Mouse (Mus musculus): ENCODE data around the gene Agbl3.

The Agbl3 gene

GRCm38 (mm10) chr6:34796881-34797280 lies 16.6 kb downstream of the Agbl3 start:
- no peak for DNase-seq (ENCODE audit: low spot score in 2 of 2)

- no peak for DNase-seq (ENCODE audit: low spot score in 2 of 2)
These were observed 17.7 kb downstream of the Agbl3 start for GRCm38 (mm10) chr6:34797887-34798286.

DNA sequence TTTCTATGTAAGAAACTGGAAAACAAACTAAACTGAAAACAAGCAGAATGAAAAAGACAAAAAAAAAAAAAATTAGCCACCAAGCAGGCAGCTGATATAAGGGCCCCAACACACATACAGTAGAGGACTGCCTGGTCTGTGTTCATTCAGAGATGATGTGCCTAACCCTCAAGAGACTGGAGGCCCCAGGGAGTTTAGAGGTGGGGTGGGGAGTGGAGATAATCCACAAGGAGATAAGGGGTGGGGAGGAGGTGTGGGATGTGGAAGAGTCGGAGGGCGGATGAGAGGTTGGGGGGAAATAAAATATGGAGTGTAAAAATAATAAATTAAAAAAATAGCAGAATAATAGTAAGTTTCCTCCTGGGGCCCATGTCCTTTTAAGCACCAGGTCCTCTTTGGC lies 25.4 kb downstream of the Agbl3 start:
- DNase-seq (ENCODE audit: low spot score in 2 of 2) = no peak

- no peak for DNase-seq (ENCODE audit: low spot score in 2 of 2)
These were observed 30.4 kb downstream of the Agbl3 start for GRCm38 (mm10) chr6:34810651-34811050.

GRCm38 (mm10) chr6:34824406-34824805 lies 44.2 kb downstream of the Agbl3 start:
- DNase-seq (ENCODE audit: low spot score in 2 of 2) = no peak

- DNase-seq (ENCODE audit: low spot score in 2 of 2) = no peak
These were observed 52.1 kb downstream of the Agbl3 start for GRCm38 (mm10) chr6:34832352-34832751.

GRCm38 (mm10) chr6:34861546-34862053 lies 81.4 kb downstream of the Agbl3 start:
- no peak for DNase-seq (ENCODE audit: low spot score in 2 of 2)

GRCm38 (mm10) chr6:34862381-34862780 lies 82.1 kb downstream of the Agbl3 start:
- DNase-seq (ENCODE audit: low spot score in 2 of 2) = no peak

DNA sequence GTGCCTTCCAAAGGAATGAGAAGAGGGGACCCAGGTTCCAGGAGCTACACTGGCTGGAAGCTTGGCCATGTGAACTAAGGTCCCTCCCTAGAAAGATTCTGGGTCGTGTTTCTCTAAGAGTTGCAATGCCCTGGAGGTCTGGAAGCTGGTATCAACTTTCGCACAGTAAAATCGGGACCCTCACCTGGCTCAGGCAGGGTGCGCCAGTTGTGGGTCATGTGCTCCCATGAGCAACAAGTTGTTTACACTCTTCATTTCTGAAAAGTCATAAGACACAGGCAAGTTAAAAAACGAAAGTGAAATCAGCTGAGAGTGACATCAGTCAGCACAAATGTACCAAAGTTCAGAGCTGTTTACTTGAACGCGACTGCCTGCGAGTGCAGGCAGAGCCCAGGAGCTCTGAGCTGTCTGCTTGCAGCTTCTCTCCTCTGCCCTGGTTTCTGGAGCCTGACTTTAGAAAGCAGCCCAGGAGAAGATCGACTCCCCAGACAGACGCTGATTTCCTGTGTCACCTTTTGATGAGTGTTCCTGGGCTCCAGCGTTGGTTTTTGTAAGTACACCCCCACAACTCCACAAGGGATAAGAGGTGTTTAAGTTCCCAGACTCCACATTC lies 82.7 kb downstream of the Agbl3 start, which contains the start of gene Tmem140:
Gene Tmem140 (plus strand): TSS at position 356 of the 613 bp plus-strand sequence.
- DNase-seq (ENCODE audit: low spot score in 2 of 2) = no peak

GRCm38 (mm10) chr6:34863786-34864514 lies 83.7 kb downstream of the Agbl3 start:
- DNase-seq (ENCODE audit: low spot score in 2 of 2) = no peak

DNA sequence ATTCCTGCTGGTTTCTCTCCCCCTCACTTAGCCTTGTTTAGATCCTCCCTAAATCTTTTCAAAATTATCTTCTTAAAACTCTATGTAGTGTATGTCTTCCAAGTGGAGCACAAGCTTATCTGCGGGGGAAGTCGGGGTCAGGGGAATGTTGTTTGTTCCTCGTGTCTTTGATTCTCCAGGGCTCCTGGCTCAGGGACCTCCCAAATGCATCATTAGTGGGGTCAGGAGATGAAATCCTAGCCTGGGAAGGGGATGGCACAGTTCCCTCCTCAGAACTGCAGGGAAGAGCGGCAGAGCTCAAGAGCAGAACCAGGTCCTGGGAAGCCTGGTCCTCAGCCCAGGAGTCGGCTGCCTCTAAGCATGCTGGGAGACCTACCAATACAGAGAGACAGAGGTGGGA lies 85.0 kb downstream of the Agbl3 start:
- no peak for DNase-seq (ENCODE audit: low spot score in 2 of 2)

GRCm38 (mm10) chr6:34865711-34866593 lies 85.7 kb downstream of the Agbl3 start:
- DNase-seq (ENCODE audit: low spot score in 2 of 2) = no peak

- no peak for DNase-seq (ENCODE audit: low spot score in 2 of 2)
These were observed 86.6 kb downstream of the Agbl3 start for GRCm38 (mm10) chr6:34866786-34867185.

GRCm38 (mm10) chr6:34867301-34867994 lies 87.2 kb downstream of the Agbl3 start:
- DNase-seq (ENCODE audit: low spot score in 2 of 2) = no peak

DNA sequence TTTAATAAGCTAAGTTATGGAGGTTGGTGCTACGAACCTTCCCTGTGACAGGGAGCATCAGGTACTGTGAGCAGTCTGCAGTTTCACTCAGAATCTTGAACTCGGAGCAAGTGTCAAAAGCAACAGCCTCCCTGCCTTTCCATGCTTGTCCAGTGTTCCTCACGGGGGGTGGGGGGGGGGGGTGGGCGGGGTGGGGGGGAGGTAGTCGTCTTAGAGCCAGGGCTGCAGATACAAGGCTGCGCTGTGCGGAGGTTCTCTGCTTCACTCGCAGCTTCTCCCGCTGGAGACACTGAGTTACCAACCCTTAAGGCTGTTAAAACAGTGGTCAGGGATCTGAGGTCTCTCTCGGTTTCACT lies 87.7 kb downstream of the Agbl3 start:
- peak in 1 of 2 experiments; percentile 8 for DNase-seq (ENCODE audit: low spot score in 2 of 2)

DNA sequence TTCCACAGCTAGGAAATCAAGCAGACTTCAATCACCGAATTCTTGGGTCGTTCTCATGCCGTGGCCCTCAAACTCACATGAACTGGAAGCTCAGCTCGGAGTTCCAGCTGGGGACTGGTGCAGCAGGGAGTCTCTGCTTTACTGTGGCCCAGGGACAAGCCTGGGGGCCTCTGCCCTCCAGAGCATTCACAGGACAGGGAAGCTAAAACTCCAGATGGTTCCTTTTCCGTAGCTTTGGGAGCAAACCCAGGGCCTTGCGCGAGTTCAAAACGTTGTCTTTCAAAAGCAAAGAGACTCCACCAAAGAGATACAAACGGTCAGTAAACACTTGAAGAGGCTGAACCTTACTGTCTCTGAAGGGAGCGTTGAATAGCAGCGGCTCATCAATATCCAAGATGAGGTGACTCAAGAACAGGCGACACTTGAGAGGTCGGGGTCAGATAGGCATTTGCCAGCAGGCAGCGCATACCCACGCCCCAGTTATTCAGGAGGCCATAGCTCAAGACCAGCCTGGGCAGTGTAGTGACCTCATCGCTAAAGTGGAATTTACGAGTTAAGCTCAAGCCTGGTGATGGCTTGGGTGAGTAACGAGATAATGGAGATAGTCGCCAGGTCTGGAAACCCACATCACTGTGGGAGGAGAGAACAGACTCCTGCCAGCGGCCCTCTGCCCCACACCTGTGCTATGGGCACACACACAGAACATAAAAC lies 88.4 kb downstream of the Agbl3 start:
- DNase-seq (ENCODE audit: low spot score in 2 of 2) = peak in 1 of 2 experiments; percentile 17

DNA sequence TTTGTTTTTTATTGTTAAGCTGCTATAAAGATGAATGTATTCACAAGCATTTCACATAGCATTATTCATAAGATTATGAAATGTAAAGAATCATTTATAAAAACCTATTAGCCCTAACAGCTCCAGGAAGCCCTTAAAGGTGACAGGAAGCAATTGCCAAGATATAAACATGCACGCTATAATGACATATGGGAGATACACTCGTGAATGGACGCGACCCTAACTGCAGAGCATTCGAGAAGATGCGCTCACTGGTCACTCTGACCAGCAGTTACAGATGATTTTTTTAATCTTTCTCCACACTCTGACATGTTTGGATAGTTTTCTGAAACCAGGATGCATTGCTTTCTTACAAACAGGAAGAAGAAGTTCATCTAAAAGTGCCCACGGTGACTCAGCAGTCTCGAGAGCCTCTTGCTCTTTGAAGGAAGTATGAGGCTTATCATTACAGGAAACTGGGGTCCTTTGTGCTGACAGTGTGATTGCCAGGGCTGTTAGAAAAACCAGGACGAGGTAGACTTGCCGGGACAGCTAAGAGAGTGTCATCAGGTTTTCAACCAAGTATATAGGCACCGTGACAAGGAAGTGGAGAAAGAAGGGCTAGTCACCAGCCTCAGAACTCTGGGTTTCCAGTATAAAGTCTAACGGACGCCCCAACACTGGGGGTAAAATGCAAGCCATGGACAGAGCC lies 89.1 kb downstream of the Agbl3 start:
- peak in 1 of 2 experiments; percentile 14 for DNase-seq (ENCODE audit: low spot score in 2 of 2)

DNA sequence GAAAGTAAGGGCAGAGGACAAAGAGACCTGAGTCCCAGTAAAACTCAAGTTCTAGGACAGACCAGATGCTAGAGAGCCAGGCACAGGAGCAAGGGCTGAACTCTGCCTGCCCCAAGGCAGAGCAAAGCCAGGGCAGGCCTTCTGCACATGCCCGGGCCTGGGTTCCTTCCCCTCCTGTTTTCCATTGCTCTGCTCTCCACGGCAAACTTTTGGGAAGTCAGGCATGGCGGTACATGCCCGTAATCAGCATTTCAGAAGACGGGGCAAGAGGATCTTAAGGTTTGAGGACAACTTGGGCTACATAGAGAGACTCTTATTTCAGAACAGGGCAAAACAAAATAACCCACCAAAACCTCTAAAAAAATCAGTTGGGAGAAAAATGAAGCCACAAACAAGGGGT lies 89.9 kb downstream of the Agbl3 start:
- peak in 1 of 2 experiments; percentile 13 for DNase-seq (ENCODE audit: low spot score in 2 of 2)

GRCm38 (mm10) chr6:34870724-34871123 lies 90.5 kb downstream of the Agbl3 start:
- DNase-seq (ENCODE audit: low spot score in 2 of 2) = peak in 1 of 2 experiments; percentile 13

DNA sequence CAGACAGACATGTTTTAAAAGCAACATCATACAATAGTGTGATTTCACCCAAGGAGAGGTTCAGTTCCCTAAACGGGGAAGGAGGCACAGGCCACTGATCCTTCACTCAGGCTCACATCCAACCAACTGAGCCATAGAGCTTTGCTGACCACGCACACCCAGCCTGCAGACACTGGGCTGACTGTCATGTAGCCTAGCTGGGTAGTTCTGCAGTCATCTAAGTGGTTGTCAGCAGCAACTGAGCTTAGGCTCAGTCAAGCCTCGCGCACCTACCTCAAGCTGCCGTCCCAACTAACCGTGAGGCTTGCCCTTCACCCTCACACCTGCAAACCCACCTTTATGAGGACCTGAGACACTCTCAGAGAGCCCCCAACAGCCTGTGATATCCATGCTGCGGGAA lies 91.7 kb downstream of the Agbl3 start:
- peak in 1 of 2 experiments; percentile 17 for DNase-seq (ENCODE audit: low spot score in 2 of 2)

All from urinary bladder, postnatal 4 days (tissue).